Mouse (Mus musculus) ovary, postnatal 36 days (tissue): Measurements from ENCODE around the gene Ebf1.

Source experiments
- DNase-seq: peaks from one replicate; pipeline ENCODE4 v3.0.0; 2022; ENCODE audit warnings: low spot score, mixed read lengths

Ebf1 gene

DNA sequence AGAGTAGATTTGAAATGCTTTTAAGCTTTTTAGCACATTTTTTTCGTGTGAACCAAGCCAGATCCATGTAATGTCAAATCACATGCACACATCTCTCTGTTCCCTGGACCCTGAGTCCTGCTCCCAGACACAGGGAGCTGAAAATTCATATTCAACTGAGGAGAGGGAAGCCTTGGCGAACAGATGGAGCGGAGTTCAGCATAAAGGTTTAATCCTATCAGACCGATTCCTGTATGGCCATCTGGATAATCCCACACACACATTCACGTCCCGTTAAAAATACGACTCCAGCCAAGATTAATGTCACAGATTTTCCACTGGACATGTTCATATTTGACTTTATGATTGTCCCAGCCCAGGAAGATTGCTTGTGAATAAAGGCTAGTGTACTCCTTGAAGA, 282.8 kb downstream of the Ebf1 start:
- DNase-seq = no peak

DNA sequence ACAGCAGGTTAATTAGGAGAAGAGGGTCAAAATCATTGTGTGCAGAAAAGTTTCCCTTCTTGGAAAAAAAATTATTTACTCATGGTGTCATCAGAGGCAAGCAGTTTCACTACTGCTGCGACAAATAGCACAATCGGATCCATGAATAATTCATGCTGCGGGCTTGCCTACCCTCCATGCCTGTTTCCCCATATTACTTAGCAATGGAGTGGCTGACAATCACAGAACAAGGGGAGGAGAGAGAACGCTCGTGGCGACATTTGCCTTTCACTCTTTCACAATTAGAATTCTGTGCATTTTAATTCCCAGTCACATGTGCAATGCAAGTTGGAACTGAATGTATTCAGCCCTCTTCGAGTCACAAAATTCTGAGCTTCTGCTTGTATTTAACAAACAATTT, 283.4 kb downstream of the Ebf1 start:
- DNase-seq = no peak

DNA sequence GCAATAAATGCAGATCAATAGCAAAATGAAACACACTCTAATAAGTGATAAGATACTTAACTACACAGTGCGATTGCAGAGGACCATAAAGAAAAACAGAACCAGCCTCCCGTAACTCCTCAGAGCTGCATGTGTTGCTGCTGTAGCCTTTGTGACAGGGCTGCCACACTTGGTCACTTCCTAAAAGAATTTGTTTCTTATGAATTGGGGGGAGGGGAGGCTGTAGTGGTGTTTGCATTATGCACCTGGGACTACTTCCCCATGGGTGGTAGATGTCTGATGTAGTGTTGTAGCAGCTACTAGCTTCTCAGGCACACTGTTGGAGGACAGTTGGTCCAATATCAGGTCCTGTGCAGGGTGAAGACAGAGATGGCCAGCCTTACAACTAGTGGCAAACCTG, 284.6 kb downstream of the Ebf1 start:
- no peak for DNase-seq

DNA sequence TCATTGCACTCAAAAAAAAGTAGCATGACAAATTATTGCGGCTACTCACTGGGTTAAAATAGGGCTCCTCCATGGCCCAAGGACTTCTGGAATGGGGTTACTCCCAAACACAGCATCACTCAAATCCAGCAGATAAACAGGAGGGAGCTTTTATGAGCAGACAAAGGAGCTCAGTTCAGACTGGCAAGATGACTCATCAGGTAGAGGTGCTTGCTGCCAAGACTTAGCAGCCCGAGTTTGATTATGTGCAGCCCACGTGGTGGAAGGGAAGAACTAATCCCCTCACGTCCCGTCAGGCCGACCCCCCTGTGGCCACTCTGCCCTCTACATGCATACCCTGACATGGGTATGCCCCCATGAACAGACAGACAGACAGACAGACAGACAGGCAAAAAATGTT, 285.0 kb downstream of the Ebf1 start:
- no peak for DNase-seq

DNA sequence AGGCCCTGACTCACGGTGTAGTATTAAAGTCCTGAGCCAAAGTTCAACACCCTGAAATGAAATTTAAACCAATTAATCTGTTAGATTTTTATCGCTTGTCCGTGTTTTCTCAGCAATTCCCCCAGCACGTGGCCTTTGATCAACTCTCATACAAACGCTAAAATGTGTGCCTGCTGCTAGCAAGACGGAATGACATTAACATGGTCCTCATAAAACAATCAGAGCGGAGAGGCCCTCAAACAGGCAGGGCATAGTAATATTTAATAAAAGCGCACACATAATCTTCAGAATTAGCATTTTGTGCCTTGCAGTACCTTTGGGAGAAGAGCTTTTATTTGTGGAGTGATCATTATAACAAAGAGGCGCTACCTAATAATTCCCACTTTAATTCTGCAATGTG, 287.0 kb downstream of the Ebf1 start:
- DNase-seq = no peak

DNA sequence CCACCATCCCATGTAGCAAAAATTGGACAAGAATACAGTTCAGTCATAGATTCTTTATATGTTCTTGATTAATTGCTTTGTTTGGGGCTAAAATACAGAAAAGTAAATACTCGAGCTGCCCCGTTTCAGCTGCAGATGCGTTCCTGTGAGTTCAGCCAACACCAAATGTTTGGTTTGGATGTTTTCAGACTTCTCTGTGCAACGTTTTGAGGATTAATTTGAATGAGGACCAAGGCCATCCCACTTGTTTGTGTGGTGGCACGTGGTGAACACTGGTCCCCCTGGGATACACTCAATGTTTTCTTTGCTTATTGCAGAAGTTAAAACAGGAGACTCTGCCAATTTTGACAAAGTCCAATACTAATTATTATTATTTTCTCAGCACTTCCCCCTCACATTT, 289.3 kb downstream of the Ebf1 start:
- DNase-seq = no peak

DNA sequence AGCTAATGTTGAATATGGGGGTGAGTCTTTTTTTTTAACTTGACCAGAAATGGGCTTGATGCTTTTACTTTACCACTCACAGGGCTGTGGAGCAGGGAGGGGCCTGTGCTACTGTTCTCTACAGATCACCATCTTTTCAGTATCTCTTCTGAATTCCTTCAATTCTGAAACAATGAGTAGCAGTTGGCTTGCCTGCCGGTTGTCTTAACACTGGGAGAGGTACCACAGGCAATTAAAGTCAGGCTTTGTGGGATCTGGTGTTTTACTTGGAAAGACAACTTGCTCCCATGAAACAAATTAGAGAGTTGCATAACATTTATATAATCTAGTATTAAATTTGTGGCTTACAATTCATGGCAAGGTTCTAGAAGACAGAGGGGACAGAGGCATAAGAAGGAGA, 294.6 kb downstream of the Ebf1 start:
- no peak for DNase-seq

DNA sequence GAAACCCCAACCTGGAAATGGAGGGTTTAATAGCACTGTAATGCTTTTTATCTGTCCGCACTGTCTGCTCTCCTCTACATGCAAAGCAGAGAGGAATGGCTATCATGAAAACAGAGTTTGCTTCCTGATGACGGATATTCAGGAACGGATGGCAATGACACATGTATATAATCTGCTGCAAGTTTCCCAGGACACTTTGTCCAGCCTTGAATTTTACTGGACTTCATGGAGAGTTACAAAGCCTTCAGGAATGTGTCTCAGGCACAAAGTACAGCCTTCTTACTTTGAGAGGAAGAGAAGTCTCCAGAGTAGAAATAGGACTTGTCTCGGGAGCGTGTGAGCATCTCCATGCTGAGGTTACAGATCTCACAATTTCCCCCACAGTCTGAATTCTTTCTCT, 296.7 kb downstream of the Ebf1 start:
- DNase-seq = no peak

DNA sequence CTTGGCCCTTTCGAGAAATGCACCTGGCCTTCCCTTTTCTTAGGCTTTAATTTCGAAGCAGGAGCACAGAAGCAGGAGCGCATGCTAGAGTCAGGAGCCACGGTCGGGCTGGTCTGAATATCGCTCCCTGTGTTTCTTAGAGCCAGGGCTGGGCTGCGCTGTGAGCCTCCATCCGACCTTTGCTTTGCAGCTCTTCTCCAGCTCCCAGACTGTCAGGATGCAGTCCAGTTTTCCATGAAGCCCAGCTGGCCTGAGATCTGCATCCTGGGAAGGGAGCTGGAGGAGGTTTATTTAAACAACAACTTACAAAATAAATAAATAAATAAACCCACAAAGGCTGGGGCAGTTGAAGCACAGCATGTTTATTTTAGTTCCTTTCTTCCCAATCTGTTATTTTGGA, 299.9 kb downstream of the Ebf1 start:
- no peak for DNase-seq

DNA sequence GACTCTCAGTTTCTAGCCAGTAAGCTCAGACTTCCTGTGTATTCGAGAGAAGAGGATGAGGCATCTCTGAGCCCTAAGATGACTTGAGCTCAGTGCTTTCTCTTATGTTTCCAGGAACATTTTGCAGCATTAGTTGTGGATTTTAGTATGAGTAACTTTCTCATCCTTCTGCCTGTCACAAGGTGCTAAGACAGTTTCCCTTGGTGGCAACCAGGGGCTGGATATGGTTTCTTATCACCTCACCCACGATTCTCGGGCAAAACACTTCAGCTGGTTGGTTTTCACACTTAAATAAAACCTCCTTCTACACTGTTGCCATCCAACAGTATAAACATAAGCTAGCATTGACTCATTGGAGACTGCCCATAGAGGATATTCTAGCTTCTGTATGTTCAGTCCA, 306.0 kb downstream of the Ebf1 start:
- no peak for DNase-seq

DNA sequence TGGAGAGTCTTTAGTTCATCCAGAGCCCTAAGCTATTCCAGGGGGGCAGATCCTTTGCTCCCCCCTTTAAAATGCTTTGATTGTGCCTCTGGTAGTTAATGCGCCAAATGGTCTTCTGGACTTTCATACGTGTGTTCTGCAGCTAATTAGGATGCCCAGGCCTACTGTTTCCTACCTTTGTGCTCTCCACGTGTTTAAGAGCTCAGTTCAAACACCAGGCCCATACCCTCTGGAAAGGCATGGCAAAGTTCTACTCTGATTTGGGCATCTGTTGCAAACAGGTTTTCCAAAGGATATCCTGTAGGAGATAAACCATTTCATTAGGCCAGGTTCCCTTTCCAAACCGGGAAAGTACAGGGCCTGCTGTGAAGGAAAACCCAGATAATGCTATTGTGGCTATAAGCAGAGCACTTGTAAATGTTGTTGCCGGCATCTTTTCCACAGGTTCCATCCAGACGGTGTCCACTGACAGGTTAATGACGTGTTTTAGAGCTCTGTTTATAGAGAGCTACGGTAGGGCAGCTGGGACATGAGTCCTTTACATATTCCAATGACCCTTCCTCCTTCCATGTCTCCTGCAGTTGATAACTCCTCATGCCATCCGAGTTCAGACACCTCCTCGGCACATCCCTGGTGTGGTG, 306.9 kb downstream of the Ebf1 start:
- no peak for DNase-seq

DNA sequence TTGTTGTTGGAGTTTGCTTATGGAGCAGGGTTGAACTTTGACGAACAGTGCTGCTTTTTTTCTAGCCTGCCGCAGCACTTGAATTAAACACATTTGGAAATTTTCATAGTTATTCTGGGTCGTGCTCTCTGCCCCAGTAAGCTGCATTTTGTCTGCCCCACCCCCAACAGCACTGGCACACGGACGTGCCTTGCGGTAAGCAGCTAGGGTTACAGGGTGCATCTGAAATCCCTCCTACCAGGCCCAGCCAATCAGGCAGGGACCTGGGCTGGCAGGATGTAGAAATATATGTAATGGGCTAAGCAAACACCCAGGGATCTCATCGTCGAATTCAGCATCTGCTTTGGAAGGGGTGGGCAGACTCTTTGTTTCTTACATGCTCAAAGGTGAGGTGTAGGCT, 307.8 kb downstream of the Ebf1 start:
- DNase-seq = peak; percentile 15

DNA sequence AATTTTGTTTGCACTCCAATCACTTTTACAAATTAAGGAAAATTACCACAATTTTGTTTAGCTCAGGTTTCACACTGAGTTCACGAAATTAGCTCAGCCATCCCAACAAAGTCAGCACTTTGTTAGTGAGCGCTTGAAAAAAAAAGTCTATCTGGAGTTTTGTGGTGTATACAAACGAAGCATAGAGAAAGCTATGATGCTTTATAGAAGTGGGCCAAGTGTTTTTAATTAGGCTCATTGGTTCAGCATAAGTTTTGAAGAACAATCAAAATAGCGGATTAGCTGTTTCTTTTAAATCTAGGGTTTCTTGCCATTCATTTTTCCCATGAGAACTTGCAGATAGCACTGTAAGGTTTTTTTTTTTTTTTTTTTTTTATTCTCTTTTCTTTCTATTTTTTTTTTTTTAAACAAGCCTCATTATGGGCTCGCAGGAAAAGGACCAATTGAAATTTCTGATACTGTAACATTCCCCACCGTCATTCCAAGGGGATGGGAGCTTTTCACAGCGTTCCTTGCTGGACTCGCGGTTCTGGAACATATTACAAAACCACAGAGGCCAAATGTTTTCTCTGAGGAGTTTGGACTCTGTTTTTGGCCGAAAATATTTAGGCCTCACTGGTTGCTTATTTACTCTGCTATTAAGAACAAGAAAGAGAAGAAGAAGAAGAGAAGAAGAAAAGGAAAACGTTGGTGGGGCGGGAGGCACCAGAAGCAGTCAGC, 308.8 kb downstream of the Ebf1 start:
- DNase-seq = no peak

DNA sequence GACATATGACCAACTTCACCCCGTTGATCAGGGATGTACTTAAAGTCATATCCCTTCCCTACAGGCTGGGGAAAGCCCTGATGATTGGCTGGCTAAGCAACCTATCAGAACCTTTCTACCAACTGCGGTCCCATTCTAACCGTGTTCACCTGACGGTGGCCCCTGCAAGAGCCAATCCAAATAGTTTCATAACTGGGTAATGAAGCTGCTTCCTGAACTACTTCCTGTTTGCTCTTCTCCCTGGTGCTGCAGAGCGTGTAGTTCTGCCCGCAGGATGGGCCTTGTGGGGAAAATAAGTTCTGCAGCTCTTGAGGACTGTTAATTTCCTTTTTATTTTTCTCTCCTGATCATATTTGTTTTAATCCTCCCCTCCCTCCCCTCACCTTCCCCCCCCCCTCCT, 311.3 kb downstream of the Ebf1 start:
- DNase-seq = no peak

DNA sequence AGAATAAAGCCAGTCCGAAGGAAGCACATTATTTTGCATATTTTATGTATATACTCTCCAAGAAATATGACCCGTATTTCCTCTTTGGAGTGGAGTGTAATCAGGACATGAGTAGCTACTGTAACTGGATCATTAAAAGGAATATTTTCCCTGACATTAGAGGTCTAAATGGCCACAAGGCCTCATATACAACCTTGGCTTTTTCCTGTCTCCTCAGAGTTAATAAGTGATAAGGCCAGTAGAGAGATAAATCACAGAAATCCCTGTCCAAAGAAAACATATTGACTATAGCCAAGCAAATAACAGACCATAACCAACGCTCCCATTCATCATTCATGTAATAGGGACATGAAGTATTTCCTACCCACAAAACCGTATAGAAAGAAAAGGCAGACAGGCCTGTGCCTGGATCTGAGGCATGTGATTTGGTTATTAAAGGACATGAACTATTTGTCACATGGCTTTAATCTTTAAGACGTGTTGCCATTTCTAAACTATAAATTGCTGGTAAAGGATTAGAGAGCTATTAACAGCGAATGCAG, 315.9 kb downstream of the Ebf1 start:
- no peak for DNase-seq

DNA sequence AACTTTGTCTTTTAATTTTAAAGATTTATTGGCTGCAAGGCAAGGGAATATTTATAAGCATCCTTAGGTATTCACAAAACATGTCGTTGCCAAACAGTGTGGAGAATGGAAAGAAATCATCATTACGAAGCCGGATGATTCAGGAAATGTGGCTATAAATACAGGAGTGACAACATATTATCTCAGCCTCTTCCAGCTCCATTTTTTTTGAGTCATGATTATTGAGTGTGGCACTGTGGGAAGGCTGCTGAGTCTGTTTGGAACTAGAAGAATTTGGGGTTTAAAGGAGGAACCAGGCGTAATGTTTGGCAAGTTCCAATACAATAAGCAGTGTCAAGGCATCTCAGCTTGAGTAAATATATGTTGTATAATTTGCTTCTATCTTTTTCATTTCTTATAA, 326.7 kb downstream of the Ebf1 start:
- DNase-seq = no peak

DNA sequence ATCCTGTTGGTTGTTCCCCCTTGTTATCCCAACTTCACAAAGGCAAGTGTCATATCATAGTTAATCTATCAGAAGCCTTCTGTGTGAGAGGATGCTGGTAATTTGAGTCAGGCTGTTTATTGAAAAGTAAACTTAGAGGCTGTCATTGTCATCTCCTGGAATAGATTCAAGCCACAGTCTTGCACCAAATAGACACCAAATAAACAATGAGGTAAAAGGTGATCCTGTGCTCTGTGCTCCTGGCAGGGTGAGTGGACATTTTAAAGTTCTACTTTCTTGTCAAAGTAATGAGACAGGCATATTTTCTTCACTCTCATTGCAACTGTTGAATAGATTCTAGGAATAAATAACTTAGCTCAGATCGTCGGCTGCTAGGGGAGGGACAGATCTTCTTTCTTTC, 327.3 kb downstream of the Ebf1 start:
- no peak for DNase-seq

DNA sequence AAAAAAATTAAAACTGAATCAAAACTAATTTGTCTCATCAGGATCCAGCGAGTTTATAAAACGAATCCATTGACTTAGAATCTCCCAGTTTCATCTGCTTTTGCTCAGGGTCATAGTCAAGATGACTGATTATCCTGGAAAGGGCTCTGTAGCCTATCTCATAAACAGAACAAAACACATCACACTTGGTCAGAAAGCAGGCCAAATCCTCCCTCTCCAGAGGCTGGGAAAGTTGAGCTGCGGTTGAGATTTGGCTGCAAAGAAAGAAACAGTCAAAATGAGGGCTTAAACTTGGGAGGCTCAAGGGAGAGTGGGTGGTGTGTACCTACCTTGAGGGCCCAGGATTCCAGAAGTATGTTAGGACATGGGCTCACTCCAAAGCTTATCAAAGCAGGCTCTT, 329.5 kb downstream of the Ebf1 start:
- DNase-seq = no peak

DNA sequence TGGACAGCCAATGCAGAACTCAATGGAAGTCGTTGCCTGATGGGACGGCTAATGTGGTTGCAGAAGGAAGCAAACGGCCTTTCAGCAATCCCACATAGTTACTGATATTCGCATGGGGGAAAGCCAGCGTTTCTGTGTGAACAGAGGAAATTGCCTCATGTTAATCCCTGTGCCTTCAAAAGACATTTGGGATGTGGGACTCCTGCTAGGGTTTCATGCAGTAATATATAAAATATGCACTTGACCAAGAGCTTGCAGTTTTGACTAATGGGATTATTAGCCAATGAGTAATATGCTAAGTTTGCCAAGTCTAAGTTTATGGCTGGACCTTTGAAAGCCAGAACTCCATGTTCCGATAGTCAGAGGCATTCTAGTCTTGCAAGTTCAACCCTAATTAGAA, 331.4 kb downstream of the Ebf1 start:
- no peak for DNase-seq

DNA sequence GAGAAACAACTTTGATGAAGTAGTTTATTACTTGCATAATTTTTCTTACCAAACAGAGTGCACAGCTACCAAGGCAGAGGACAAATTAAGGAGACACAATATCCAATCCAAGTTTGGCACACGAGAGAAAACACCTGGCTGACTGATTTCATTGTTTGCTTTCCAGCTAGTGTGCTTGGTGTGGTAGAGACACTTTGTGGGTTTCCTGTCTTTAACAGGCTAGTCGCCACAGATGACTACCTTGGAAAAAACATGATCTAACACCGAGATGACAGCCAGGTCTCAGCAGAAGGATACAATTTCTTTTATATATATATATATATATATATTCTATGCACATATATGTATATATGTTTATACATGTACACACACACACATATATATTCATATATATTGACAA, 332.0 kb downstream of the Ebf1 start:
- no peak for DNase-seq

DNA sequence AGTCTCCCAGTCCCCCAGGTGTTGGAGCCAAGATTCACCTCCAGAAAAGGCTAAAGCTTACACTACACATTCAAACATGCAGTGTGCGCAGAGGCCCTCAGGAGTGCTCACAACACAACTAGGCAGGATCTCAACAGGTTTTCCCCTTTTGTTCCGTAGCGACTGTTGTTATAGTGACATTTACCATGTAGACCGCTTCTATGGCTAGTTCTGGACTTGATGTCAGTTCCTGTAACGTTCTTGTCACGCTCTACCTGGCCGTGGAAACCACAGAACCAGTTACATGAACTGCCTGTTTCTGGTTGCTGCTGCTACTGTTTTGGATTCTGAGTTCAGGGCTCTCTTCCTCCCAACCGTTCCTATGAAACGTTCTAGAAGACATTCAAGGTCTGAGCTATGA, 333.2 kb downstream of the Ebf1 start:
- DNase-seq = no peak

DNA sequence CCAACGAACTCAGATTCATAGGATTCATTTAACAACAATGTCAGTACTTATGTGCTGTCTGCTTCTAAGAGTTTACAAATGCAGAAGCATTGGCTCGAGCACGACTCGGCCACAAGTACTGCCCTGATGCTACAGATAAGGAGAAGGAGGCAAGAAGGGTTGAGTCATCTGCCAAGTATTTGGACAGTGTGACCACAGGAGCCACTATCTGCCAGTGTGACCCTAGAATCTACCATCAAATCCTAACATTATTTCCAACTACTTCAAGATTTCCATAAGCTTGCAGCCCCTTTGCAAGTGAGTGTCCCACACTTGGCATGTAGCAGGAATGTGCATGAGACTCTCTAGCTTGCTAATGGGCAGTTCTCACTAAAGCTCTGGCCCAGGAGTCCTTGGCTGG, 334.4 kb downstream of the Ebf1 start:
- no peak for DNase-seq

DNA sequence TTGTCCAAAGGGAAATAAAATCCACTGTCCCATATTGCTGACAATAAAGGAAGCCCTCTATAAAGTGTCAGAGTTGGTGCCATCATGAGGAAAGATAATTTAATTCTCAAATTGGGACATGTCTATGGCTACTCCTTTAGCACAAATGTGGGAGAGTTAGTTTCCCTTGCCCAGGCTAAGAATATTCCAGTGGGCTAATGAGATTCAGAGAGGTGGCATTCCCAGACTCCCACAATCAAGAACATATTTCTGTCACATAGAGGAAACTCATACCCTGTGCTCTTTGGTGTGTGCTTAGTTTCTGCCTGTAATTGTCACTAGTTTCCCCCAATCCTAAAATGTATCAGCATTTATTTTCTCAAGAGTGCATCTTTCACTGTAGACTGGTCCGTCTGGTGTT, 336.2 kb downstream of the Ebf1 start:
- no peak for DNase-seq

DNA sequence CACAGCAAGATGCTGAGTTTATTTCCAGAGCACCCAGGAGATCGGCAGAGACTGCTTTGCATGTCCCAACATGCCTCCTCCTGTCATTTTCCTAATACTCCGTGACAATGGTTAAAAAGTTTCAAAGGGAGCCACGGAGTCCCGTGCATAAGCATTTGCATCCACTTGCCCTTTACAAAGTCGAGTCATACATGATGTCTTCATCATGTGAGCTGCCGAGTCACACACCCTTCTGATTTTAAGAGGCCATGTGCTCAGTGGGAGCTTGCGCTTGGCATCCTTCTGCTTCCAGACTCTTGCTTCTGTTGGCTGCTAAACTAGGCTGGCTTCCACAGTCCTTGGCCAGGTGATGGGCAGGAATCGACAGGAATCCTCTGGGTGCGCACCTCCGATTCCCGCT, 336.7 kb downstream of the Ebf1 start:
- no peak for DNase-seq
